Mouse (Mus musculus): ENCODE measurements around the gene Sys1.

DNA sequence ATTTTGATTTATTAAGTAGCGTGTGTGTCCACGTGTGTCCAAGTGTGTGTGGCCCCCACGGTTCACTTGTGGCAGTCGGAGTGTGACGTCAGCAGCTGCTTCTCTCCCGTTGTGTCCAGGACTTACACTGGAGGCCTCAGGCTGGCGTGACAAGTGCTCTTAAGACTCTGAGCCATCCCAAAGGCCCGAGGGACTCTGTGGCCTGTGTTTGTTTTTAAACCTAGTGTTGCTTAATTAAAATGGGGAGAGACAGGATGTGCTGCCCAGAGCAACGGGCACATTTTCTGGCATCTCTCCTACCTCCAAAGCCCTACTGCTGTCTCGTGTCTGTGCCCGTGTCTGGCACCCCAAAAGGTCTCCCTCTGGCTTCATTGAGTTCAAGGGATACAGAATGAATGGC lies 33.3 kb upstream of the Sys1 start:
- TF ChIP-seq CTCF (IDR thresholded peaks at IDR 0.05; ENCODE audit: low read depth), result no peak
- TF ChIP-seq EP300 (optimal IDR thresholded peaks at IDR 0.05), result no peak
